ENCODE assay signal across 14 mouse cellular contexts in genomic region chr11:76267550-76267949, GRCm38 (mm10). TPM values are rescaled to one million over a fixed set of nuclear protein-coding genes. Genes with fewer than 3 reads are reported as not detected.
DNase-seq lines count a peak whose midpoint lies in the region; ATAC-seq lines count a peak whose summit lies in the region.
"Had no signal": no experiment of that assay in that cellular context is flagged by ENCODE, and none has a peak within 500 bp of the region (broad histone marks: within the 10 kb centered on the region; RNA-seq: fewer than 3 reads in every experiment).

No protein-coding gene starts in this region.

- ATAC-seq in neural tube, embryonic 11.5 days (ENCODE audit: insufficient read depth, low FRiP score, low TSS enrichment), result no peak
- ATAC-seq in forebrain, embryonic 15.5 days (replicated peaks), result no peak
- ATAC-seq in stomach, embryonic 16.5 days (ENCODE audit: insufficient read depth, low FRiP score), result no peak

- DNase-seq in neural tube, embryonic 11.5 days (ENCODE audit: low spot score), result no peak
- no peak for DNase-seq in neural tube, embryonic 10.5 days (ENCODE audit: extremely low spot score, low spot score)
- no peak for DNase-seq in midbrain, embryonic 10.5 days (ENCODE audit: low spot score)
- DNase-seq in heart, embryonic 10.5 days (ENCODE audit: low spot score), result no peak
- no peak for DNase-seq in layer of hippocampus, adult 11-12 months (ENCODE audit: low spot score)
- DNase-seq in layer of hippocampus, adult 8-10 months (ENCODE audit: low spot score in 2 of 2), result no peak
- DNase-seq: left cerebral cortex, postnatal 4 days; lung, postnatal 14 days; right cerebral cortex, postnatal 4 days; thymus, adult 2 months had no signal

- H3K4me1 ChIP-seq in neural tube, embryonic 11.5 days (ENCODE audit: control insufficient read depth, insufficient read depth, low read length), result peaks cover 29% of the 10 kb centered on the region
- H3K4me1 ChIP-seq in forebrain, embryonic 15.5 days, result peaks cover 19% of the 10 kb centered on the region
- peaks cover 76% of the 10 kb centered on the region for H3K4me1 ChIP-seq in midbrain, embryonic 10.5 days
- no peaks in the 10 kb centered on the region for H3K4me1 ChIP-seq in stomach, embryonic 16.5 days (ENCODE audit: control insufficient read depth, insufficient read depth, low read length)
- H3K4me1 ChIP-seq in heart, embryonic 10.5 days, result peaks cover 34% of the 10 kb centered on the region

- H3K27ac ChIP-seq in neural tube, embryonic 11.5 days (ENCODE audit: low read depth, low read length), result peak overlapping the region; percentile 84; the same call in 1 of the 2 replicates
- H3K27ac ChIP-seq in forebrain, embryonic 15.5 days (replicated peaks), result peak overlapping the region; percentile 48
- H3K27ac ChIP-seq in midbrain, embryonic 10.5 days (replicated peaks), result peak overlapping the region; percentile 92
- H3K27ac ChIP-seq in stomach, embryonic 16.5 days (ENCODE audit: low read length), result peak overlapping the region; percentile 28; the same call in 1 of the 2 replicates
- H3K27ac ChIP-seq in heart, embryonic 10.5 days, result no peak overlapping the region
- H3K27ac ChIP-seq: kidney, postnatal 0 days had no signal

- H3K4me2 ChIP-seq in neural tube, embryonic 11.5 days (ENCODE audit: low read depth), result no peak overlapping the region
- H3K4me2 ChIP-seq in forebrain, embryonic 15.5 days (replicated peaks), result no peak overlapping the region
- H3K4me2 ChIP-seq in stomach, embryonic 16.5 days (ENCODE audit: low read depth, low read length), result no peak overlapping the region

- H3K4me3 ChIP-seq in neural tube, embryonic 11.5 days (ENCODE audit: low read depth, low read length), result no peak overlapping the region
- no peak overlapping the region for H3K4me3 ChIP-seq in forebrain, embryonic 15.5 days
- peak overlapping the region; percentile 20; the same call in 1 of the 2 replicates for H3K4me3 ChIP-seq in midbrain, embryonic 10.5 days
- no peak overlapping the region for H3K4me3 ChIP-seq in stomach, embryonic 16.5 days (replicated peaks; ENCODE audit: low read length)
- no peak overlapping the region for H3K4me3 ChIP-seq in heart, embryonic 10.5 days

- no peaks in the 10 kb centered on the region for H3K27me3 ChIP-seq in neural tube, embryonic 11.5 days (ENCODE audit: control insufficient read depth, insufficient read depth, low read length)
- no peaks in the 10 kb centered on the region for H3K27me3 ChIP-seq in forebrain, embryonic 15.5 days
- no peaks in the 10 kb centered on the region; the same call in 1 of the 2 replicates for H3K27me3 ChIP-seq in midbrain, embryonic 10.5 days (ENCODE audit: low read depth, poor library complexity, severe bottlenecking)
- H3K27me3 ChIP-seq in stomach, embryonic 16.5 days (ENCODE audit: control insufficient read depth, insufficient read depth, low read length), result no peaks in the 10 kb centered on the region
- H3K27me3 ChIP-seq in heart, embryonic 10.5 days (ENCODE audit: insufficient read depth, poor library complexity, severe bottlenecking), result no peaks in the 10 kb centered on the region

- H3K9ac ChIP-seq in neural tube, embryonic 11.5 days (ENCODE audit: low read length), result peak overlapping the region; percentile 2; the same call in 1 of the 2 replicates
- no peak overlapping the region for H3K9ac ChIP-seq in forebrain, embryonic 15.5 days (replicated peaks)
- no peak overlapping the region for H3K9ac ChIP-seq in stomach, embryonic 16.5 days (ENCODE audit: low read length)

- H3K9me3 ChIP-seq in neural tube, embryonic 11.5 days (ENCODE audit: control insufficient read depth, low read length), result no peaks in the 10 kb centered on the region
- no peaks in the 10 kb centered on the region for H3K9me3 ChIP-seq in forebrain, embryonic 15.5 days
- no peaks in the 10 kb centered on the region for H3K9me3 ChIP-seq in midbrain, embryonic 10.5 days (replicated peaks)
- no peaks in the 10 kb centered on the region for H3K9me3 ChIP-seq in stomach, embryonic 16.5 days (replicated peaks; ENCODE audit: control insufficient read depth, low read length)
- no peaks in the 10 kb centered on the region for H3K9me3 ChIP-seq in heart, embryonic 10.5 days

- WGBS in neural tube, embryonic 11.5 days, result 44% methylated on average over 7 of the region's 7 CpGs
- 25% methylated on average over 7 of the region's 7 CpGs for WGBS in forebrain, embryonic 15.5 days
- 29% methylated on average over 7 of the region's 7 CpGs for WGBS in midbrain, embryonic 10.5 days
- 65% methylated on average over 7 of the region's 7 CpGs for WGBS in stomach, embryonic 16.5 days
- 60% methylated on average over 7 of the region's 7 CpGs for WGBS in heart, embryonic 10.5 days

- peaks cover 3% of the 10 kb centered on the region; the same call in 1 of the 2 replicates for H3K36me3 ChIP-seq in neural tube, embryonic 11.5 days (ENCODE audit: control insufficient read depth, insufficient read depth, low read length)
- H3K36me3 ChIP-seq in forebrain, embryonic 15.5 days, result no peaks in the 10 kb centered on the region
- peaks cover 39% of the 10 kb centered on the region for H3K36me3 ChIP-seq in midbrain, embryonic 10.5 days
- H3K36me3 ChIP-seq in stomach, embryonic 16.5 days (ENCODE audit: control insufficient read depth, insufficient read depth, low read length), result no peaks in the 10 kb centered on the region
- peaks cover 33% of the 10 kb centered on the region for H3K36me3 ChIP-seq in heart, embryonic 10.5 days

RNA-seq across cellular contexts. Expression of gene Glod4, which starts 24.0 kb away (rescaled TPM):
- 116 and 118 TPM in 2 replicates for polyA plus RNA-seq in neural tube, embryonic 11.5 days (2014; fragmentation: Nextera tagmentation; extraction: Ambion mirVana)
- 118 and 120 TPM in 2 replicates for polyA plus RNA-seq in forebrain, embryonic 15.5 days (2015; fragmentation: Nextera tagmentation; extraction: Ambion mirVana)
- 130 and 135 TPM in 2 replicates for polyA plus RNA-seq in midbrain, embryonic 10.5 days (2016; fragmentation: Nextera tagmentation; extraction: Ambion mirVana)
- 116 and 126 TPM in 2 replicates for polyA plus RNA-seq in stomach, embryonic 16.5 days (2015; fragmentation: Nextera tagmentation; extraction: Ambion mirVana)
- 126 and 135 TPM in 2 replicates for polyA plus RNA-seq in heart, embryonic 10.5 days (2016; fragmentation: Nextera tagmentation; extraction: Ambion mirVana)
- total RNA-seq in layer of hippocampus, adult 8-10 months (2022), result 10 to 100 TPM; 55.8 to 59.8 (median 58.0) TPM

RNA-seq across cellular contexts. Expression of gene Mrm3, which starts 24.0 kb away (rescaled TPM):
- 18.6 and 18.8 TPM in 2 replicates for polyA plus RNA-seq in neural tube, embryonic 11.5 days (2014; fragmentation: Nextera tagmentation; extraction: Ambion mirVana)
- 20.2 and 22.2 TPM in 2 replicates for polyA plus RNA-seq in forebrain, embryonic 15.5 days (2015; fragmentation: Nextera tagmentation; extraction: Ambion mirVana)
- 23.4 and 24.5 TPM in 2 replicates for polyA plus RNA-seq in midbrain, embryonic 10.5 days (2016; fragmentation: Nextera tagmentation; extraction: Ambion mirVana)
- polyA plus RNA-seq in stomach, embryonic 16.5 days (2015; fragmentation: Nextera tagmentation; extraction: Ambion mirVana), result 22.3 and 24.2 TPM in 2 replicates
- polyA plus RNA-seq in heart, embryonic 10.5 days (2016; fragmentation: Nextera tagmentation; extraction: Ambion mirVana), result 27.8 and 29.1 TPM in 2 replicates
- 10 to 100 TPM; 16.8 to 19.3 (median 17.5) TPM for total RNA-seq in layer of hippocampus, adult 8-10 months (2022)

RNA-seq across cellular contexts. Expression of gene Gemin4, which starts 50.1 kb away (rescaled TPM):
- 37.9 and 43.6 TPM in 2 replicates for polyA plus RNA-seq in neural tube, embryonic 11.5 days (2014; fragmentation: Nextera tagmentation; extraction: Ambion mirVana)
- 18.1 and 18.7 TPM in 2 replicates for polyA plus RNA-seq in forebrain, embryonic 15.5 days (2015; fragmentation: Nextera tagmentation; extraction: Ambion mirVana)
- polyA plus RNA-seq in midbrain, embryonic 10.5 days (2016; fragmentation: Nextera tagmentation; extraction: Ambion mirVana), result 45.4 and 51.3 TPM in 2 replicates
- polyA plus RNA-seq in stomach, embryonic 16.5 days (2015; fragmentation: Nextera tagmentation; extraction: Ambion mirVana), result 30.1 and 35.2 TPM in 2 replicates
- 40.0 and 42.1 TPM in 2 replicates for polyA plus RNA-seq in heart, embryonic 10.5 days (2016; fragmentation: Nextera tagmentation; extraction: Ambion mirVana)
- total RNA-seq in layer of hippocampus, adult 8-10 months (2022), result 10 to 100 TPM in 2 of 4 experiments, 1 to 10 TPM in 2; 9.5 to 13.7 (median 10.9) TPM

RNA-seq across cellular contexts. Expression of gene Dbil5, which starts 50.1 kb away (rescaled TPM):
- polyA plus RNA-seq in neural tube, embryonic 11.5 days (2014; fragmentation: Nextera tagmentation; extraction: Ambion mirVana), result 0.46 TPM in 1 of 2 replicates, not detected in the other
- not detected in 2 replicates for polyA plus RNA-seq in forebrain, embryonic 15.5 days (2015; fragmentation: Nextera tagmentation; extraction: Ambion mirVana)
- polyA plus RNA-seq in midbrain, embryonic 10.5 days (2016; fragmentation: Nextera tagmentation; extraction: Ambion mirVana), result 0.88 TPM in 1 of 2 replicates, not detected in the other
- polyA plus RNA-seq in stomach, embryonic 16.5 days (2015; fragmentation: Nextera tagmentation; extraction: Ambion mirVana), result 2.3 and 4.5 TPM in 2 replicates
- polyA plus RNA-seq in heart, embryonic 10.5 days (2016; fragmentation: Nextera tagmentation; extraction: Ambion mirVana), result 0.80 and 1.1 TPM in 2 replicates
- 1 to 10 TPM in 2 of 4 experiments, under 1 TPM in 2; 0.64 to 1.2 (median 0.96) TPM for total RNA-seq in layer of hippocampus, adult 8-10 months (2022)
- total RNA-seq: gastrocnemius, adult 8-10 months; left cerebral cortex, postnatal 4 days had no signal
